Mouse (Mus musculus): Measurements from ENCODE around the gene Creg2. TPM values are rescaled to one million over a fixed set of nuclear protein-coding genes. Genes with fewer than 3 reads are reported as not detected.

Gene Creg2
- polyA plus RNA-seq, 1 experiment from 2014 or later = 0.55 TPM

Other genes with a start within 250 kb of the Creg2 start
- 9.3 and 11.4 TPM in 2 replicates for gene Tbc1d8, start 172.7 kb downstream of the Creg2 start, polyA plus RNA-seq (2015; fragmentation: Nextera tagmentation; extraction: Ambion mirVana)
- gene Cnot11, start 116.5 kb downstream of the Creg2 start, polyA plus RNA-seq (2015; fragmentation: Nextera tagmentation; extraction: Ambion mirVana) = 16.4 and 19.2 TPM in 2 replicates
- 28.3 and 34.1 TPM in 2 replicates for gene Rnf149, start 74.1 kb downstream of the Creg2 start, polyA plus RNA-seq (2015; fragmentation: Nextera tagmentation; extraction: Ambion mirVana)
- 0.73 and 0.79 TPM in 2 replicates for gene Rfx8, start 69.5 kb upstream of the Creg2 start, polyA plus RNA-seq (2015; fragmentation: Nextera tagmentation; extraction: Ambion mirVana)
- not detected in 2 replicates for gene Gm3646, start 153.9 kb upstream of the Creg2 start, polyA plus RNA-seq (2015; fragmentation: Nextera tagmentation; extraction: Ambion mirVana)
- gene Map4k4, start 249.4 kb upstream of the Creg2 start, polyA plus RNA-seq (2015; fragmentation: Nextera tagmentation; extraction: Ambion mirVana) = 29.5 and 32.7 TPM in 2 replicates